Mouse (Mus musculus): ENCODE data around the gene Pold3. TPM values are rescaled to one million over a fixed set of nuclear protein-coding genes. Genes with fewer than 3 reads are reported as not detected.

Gene Pold3
- 10 to 100 TPM; 32.1 to 33.5 TPM for total RNA-seq (2021)

GRCm38 (mm10) chr7:100121376-100121789 is at the start of gene Pold3:
Gene Pold3, minus strand, starts transcription at chr7:100121565.
- peak; percentile 99 to 100 for DNase-seq

DNA sequence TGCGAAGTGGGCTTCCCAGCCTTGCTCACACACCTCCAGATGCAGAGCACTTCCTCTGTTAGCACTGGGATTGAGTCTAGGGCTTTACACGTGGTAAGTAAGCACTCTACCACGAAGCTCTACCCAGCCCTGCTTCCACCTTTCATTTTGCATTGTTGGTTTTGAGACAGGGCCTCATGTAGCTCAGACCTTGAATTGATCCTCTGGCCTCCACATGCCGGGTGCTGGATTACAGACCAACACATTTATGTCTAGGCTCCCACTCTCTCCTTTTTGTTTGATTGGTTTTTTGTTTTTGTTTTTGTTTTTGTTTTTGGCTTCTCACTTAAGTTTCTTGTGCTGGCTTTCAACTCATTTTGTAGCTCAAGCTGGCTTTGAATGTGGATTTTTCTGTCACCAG is 49.4 kb upstream of the Pold3 start:
- DNase-seq, result no peak

DNA sequence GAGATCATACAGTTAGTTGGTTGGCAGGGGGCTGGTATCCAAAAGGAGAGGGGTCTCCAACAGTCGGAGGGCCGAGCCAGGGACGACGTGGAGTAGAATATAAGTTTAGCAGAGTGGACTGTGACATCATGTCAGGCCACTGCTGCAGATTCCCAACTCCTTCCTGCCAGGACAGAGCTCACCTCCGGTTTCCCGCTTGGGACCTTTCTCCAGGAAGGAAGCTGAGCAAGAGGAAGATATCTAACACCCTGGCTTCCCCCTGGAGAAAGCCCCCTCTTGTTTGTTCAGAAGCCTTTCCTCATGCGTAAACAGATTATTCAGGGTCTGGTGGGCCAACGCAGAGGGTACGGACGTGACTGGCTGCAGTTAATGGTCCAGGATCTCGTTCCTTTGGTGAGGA is 47.3 kb upstream of the Pold3 start:
- no peak for DNase-seq

DNA sequence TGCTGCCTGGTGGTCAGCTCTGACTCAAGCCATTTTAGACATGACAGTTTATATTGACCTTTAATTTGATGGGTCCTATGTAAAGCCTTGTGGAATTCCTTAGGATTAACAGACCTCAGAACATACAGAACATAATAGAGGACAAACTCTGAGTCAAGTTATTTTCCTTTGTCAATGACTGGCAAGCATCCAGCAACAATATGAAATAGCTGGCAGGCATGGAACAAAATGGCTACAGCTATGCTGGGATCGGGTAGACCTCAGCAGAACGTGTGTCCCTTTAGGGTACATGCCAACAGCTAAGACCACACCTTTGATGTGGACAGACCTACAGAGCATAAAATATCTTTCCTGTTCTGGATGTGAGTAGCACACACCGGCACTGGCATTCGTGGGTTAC is 42.1 kb upstream of the Pold3 start:
- DNase-seq, result no peak

GRCm38 (mm10) chr7:100160006-100160405 is 38.6 kb upstream of the Pold3 start:
- DNase-seq, result peak in 1 of 2 experiments; percentile 6

DNA sequence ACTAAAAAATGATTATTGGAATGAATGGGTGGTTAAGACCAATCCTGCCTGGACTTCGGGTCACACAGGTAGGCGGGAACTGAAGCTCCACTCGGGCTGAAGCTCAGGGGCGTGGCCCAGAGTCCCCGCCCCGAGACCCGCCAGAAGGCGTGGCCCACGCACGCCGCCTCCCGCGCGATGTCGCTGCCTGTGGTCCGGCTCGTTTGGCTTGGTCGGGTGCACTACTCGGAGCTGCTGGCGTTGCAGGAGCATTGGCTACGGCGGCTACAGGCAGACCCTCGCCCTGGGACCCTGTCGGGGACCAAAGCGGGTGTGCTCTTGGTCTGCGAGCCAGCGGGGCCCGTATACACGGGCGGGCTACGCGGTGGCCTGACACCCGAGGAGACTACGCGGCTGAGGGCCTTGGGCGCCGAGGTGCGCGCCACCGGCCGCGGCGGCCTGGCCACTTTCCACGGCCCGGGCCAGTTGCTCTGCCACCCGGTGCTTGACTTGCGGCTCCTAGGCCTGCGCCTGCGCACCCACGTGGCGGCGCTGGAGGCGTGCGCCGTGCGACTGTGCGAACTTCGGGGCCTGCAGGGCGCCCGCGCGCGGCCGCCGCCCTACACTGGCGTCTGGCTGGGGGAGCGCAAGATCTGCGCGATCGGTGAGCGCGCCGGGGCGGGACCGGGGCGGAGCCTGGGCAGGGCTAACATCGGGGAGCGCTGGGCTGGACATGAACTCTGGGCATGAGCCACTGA is 37.9 kb upstream of the Pold3 start, which contains the start of gene Lipt2:
Gene Lipt2 (plus strand): TSS at position 173 of the 737 bp plus-strand sequence.
- peak; percentile 91 for DNase-seq

- no peak for DNase-seq
Observed at GRCm38 (mm10) chr7:100157669-100158068, 36.3 kb upstream of the Pold3 start.

GRCm38 (mm10) chr7:100150626-100151025 is 29.3 kb upstream of the Pold3 start:
- DNase-seq, result no peak

DNA sequence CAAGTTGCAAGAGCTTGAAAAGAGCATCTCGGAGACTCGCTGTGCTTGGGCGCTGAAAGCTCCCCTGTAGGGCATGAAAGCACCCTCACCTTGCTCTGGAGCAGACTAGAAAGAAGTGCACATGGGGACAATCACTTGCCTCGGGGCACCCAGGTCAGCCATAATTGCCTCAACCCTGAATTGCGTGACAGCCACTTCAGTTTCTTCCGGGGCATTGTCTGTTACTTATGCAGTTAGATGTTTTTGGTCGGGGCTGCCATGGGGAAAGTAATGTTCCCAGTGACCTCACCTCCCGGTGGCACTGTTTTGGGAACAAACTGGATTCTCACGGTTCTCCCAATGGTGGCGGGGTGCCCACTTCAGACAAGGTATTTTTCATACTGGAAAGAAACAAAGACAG is 28.7 kb upstream of the Pold3 start:
- no peak for DNase-seq

GRCm38 (mm10) chr7:100148586-100148985 is 27.2 kb upstream of the Pold3 start:
- no peak for DNase-seq

- no peak for DNase-seq
Observed at GRCm38 (mm10) chr7:100140591-100140990, 19.2 kb upstream of the Pold3 start.

GRCm38 (mm10) chr7:100138075-100138474 is 16.7 kb upstream of the Pold3 start:
- no peak for DNase-seq

DNA sequence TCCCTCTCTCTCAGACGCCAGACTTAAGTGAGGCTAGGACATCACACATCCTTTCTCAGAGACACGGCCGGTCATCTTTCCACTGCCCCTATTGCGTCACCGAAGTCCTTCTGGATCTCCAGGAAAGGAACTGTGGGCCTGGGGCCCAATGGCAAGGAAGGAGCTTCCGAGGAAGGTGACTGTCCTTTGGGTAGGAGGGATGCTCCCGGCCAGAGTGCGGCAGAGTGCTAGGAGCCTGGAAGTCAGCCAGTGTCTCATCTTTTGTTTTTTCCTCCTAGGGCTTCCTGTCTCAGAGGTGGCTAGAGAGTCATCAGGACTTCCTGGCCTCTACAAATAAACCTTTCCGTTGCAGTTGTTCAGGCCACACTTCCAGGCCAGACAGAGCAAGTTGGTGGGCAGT is 15.7 kb upstream of the Pold3 start:
- DNase-seq, result no peak

GRCm38 (mm10) chr7:100132379-100132778 is 11.0 kb upstream of the Pold3 start:
- no peak for DNase-seq

GRCm38 (mm10) chr7:100130592-100130991 is 9.2 kb upstream of the Pold3 start:
- DNase-seq, result no peak

GRCm38 (mm10) chr7:100128262-100129041 is 7.1 kb upstream of the Pold3 start:
- DNase-seq, result no peak

- no peak for DNase-seq
Observed at GRCm38 (mm10) chr7:100126514-100126913, 5.1 kb upstream of the Pold3 start.

- no peak for DNase-seq
Observed at GRCm38 (mm10) chr7:100125166-100125565, 3.8 kb upstream of the Pold3 start.

GRCm38 (mm10) chr7:100124211-100124610 is 2.8 kb upstream of the Pold3 start:
- DNase-seq, result no peak

DNA sequence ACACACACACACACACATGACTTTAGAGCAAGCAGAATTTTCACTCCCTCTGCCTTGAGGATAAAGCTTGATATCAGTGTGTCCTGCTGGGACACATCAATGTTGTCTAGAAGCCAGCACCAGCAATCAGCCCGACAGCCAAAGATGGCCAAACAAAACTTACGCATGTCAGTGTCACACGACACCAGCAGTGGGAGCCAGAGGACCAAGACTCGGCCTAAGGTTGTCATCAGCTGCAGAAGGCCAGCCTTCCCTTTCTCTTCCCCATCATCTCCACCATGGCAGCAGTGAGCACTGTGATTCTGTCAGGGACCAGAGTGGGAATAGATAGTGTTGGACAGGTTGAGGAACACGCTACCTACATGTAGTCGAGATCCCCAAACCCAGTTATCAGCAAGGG is 2.1 kb upstream of the Pold3 start:
- no peak for DNase-seq

GRCm38 (mm10) chr7:100120791-100121261 is 539 bp downstream of the Pold3 start:
- peak in 1 of 2 experiments; percentile 3 for DNase-seq

DNA sequence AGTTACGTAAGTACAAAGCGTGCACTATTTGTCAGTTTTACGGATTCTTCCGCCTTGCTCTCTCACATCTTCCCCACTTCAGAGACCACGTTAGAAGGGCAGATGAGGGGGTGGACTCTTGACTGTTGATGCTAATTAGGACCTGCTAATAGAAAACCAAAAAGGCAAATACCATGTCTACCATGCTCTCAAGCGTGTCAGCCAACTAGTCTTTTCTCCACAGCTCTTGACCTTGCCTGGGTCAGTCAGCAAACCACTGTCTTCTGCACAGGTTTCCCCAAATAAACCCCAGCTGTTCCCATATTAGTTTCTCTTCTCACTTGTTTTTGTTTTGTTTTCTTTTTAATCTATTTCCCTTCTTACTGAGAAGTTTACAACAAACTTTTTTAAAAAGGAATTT is 7.1 kb downstream of the Pold3 start:
- DNase-seq, result no peak

GRCm38 (mm10) chr7:100113821-100114220 is 7.5 kb downstream of the Pold3 start:
- DNase-seq, result peak; percentile 7 to 10

- DNase-seq, result no peak
Observed at GRCm38 (mm10) chr7:100111506-100111905, 9.9 kb downstream of the Pold3 start.

All from layer of hippocampus, postnatal 36 days (tissue).